Mouse (Mus musculus): ENCODE data around the gene Nbea. TPM values are rescaled to one million over a fixed set of nuclear protein-coding genes. Genes with fewer than 3 reads are reported as not detected.

Nbea gene
- polyA plus RNA-seq, 1 experiment, result not detected

DNA sequence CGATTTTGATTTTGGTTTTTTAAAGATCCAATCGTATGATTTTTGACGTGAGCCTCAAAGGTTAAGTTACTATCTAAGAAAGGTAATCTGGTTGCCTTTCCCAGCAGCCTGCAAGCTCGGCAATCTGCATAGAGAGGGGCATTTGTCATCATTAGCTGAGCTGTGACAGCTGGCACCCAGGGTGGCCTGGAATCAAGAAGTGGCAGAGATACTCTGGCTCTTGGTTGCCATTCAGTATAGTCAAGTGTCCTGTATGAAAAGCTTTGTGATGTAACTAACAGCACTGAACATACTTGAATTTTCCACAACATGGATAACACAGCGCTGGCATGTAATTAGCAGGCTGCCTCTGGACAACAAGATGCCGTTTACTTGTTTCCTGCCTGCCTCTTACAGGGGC lies 409.3 kb downstream of the Nbea start:
- TF ChIP-seq TAL1 (IDR thresholded peaks at IDR 0.05; ENCODE audit: low read length) (no peak), GATA1 (IDR thresholded peaks at IDR 0.05; ENCODE audit: low read length) (no peak)

DNA sequence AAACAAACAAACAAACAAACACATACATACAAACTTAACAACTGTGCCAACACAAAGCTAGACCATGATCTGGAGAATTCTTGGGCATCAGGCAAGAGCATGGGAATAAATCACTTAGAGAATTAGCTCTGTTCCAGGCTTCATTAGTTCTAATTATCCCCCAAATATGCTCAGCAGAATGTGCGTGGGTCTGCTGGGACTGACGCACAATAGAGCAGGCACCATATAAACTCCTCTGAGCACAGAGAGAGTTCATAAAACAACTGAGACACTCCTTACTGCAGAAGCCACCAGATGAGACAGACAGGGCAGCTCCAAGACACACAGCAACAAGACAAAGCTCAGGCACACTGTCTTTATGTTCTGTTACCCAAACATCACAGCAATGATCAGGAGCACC lies 414.2 kb downstream of the Nbea start:
- no peaks in the 10 kb centered on the region for H3K9me3 ChIP-seq (ENCODE audit: control insufficient read depth, low read length)
- no peaks in the 10 kb centered on the region for H3K4me1 ChIP-seq (ENCODE audit: control insufficient read depth)
- no peak overlapping the region for H3K4me3 ChIP-seq (replicated peaks)
- TF ChIP-seq TAL1 (IDR thresholded peaks at IDR 0.05; ENCODE audit: low read length) (no peak), GATA1 (IDR thresholded peaks at IDR 0.05; ENCODE audit: low read length) (no peak)
- no peaks in the 10 kb centered on the region for H3K27me3 ChIP-seq (ENCODE audit: control insufficient read depth)
- H3K36me3 ChIP-seq (ENCODE audit: control insufficient read depth), result no peaks in the 10 kb centered on the region

More for the DNA sequence above, 409.3 kb downstream of the Nbea start:
- H3K4me1 ChIP-seq (ENCODE audit: control insufficient read depth), result no peaks in the 10 kb centered on the region
- H3K27me3 ChIP-seq (ENCODE audit: control insufficient read depth), result peaks cover 14% of the 10 kb centered on the region
- no peaks in the 10 kb centered on the region for H3K36me3 ChIP-seq (ENCODE audit: control insufficient read depth)
- no peaks in the 10 kb centered on the region for H3K9me3 ChIP-seq (ENCODE audit: control insufficient read depth, low read length)
- no peak overlapping the region for H3K4me3 ChIP-seq (replicated peaks)

GRCm38 (mm10) chr3:55768654-55769053 lies 414.8 kb downstream of the Nbea start:
- TF ChIP-seq GATA1 (IDR thresholded peaks at IDR 0.05; ENCODE audit: low read length), result no peak
- no peak for TF ChIP-seq TAL1 (IDR thresholded peaks at IDR 0.05; ENCODE audit: low read length)
- H3K36me3 ChIP-seq (ENCODE audit: control insufficient read depth), result no peaks in the 10 kb centered on the region
- H3K27me3 ChIP-seq (ENCODE audit: control insufficient read depth), result no peaks in the 10 kb centered on the region
- H3K4me1 ChIP-seq (ENCODE audit: control insufficient read depth), result no peaks in the 10 kb centered on the region
- H3K9me3 ChIP-seq (ENCODE audit: control insufficient read depth, low read length), result no peaks in the 10 kb centered on the region
- H3K4me3 ChIP-seq (replicated peaks), result no peak overlapping the region

DNA sequence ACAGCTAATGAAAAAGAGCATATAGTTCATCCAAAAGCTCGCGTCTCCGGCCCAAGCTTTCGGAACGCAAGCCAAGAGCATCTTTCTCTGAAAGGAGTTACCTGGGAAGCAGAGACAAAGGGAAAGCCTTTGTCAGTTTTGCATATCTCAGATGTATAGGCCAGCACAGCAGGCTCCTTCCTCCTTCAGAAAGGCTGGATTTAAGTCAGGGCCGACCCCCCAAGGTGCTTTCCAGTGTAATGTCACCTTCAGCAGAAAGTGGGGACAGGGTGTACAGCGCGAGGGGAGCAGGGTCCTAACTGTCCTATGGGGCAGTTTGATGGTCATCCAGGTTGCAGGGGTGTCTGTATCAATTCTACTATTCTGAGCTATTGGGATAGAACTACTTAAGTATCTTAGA lies 419.9 kb downstream of the Nbea start:
- TF ChIP-seq GATA1 (IDR thresholded peaks at IDR 0.05; ENCODE audit: low read length) (no peak), TAL1 (IDR thresholded peaks at IDR 0.05; ENCODE audit: low read length) (no peak)
- H3K36me3 ChIP-seq (ENCODE audit: control insufficient read depth), result no peaks in the 10 kb centered on the region
- H3K27me3 ChIP-seq (ENCODE audit: control insufficient read depth), result no peaks in the 10 kb centered on the region
- H3K4me1 ChIP-seq (ENCODE audit: control insufficient read depth), result no peaks in the 10 kb centered on the region
- no peak overlapping the region for H3K4me3 ChIP-seq (replicated peaks)
- no peaks in the 10 kb centered on the region for H3K9me3 ChIP-seq (ENCODE audit: control insufficient read depth, low read length)

DNA sequence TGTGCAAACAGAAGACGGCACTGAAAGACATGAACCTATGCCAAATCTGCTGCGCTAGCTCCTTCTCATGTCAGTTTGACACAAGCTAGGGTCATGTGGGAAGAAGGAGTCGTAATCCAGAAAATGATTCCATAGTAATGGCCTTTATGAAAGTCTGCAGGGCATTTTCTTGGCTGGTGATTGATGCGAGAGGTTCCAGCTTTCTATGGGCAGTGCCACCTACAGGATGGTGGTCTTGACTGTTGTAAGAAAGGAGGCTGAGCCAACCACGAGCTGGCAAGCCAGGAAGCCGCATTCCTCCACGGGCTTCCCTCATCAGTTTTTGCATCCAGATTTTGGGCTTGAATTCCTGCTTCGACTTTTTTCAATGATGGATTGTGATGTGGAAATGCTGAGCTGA lies 425.2 kb downstream of the Nbea start:
- Histone ChIP-seq H3K36me3 (ENCODE audit: control insufficient read depth) (no peaks in the 10 kb centered on the region), H3K9me3 (ENCODE audit: control insufficient read depth, low read length) (no peaks in the 10 kb centered on the region)
- no peak for TF ChIP-seq GATA1 (IDR thresholded peaks at IDR 0.05; ENCODE audit: low read length)
- TF ChIP-seq TAL1 (IDR thresholded peaks at IDR 0.05; ENCODE audit: low read length), result no peak

GRCm38 (mm10) chr3:55756602-55757190 lies 426.8 kb downstream of the Nbea start:
- no peak for TF ChIP-seq TAL1 (IDR thresholded peaks at IDR 0.05; ENCODE audit: low read length)
- TF ChIP-seq GATA1 (IDR thresholded peaks at IDR 0.05; ENCODE audit: low read length), result no peak
- H3K36me3 ChIP-seq (ENCODE audit: control insufficient read depth), result no peaks in the 10 kb centered on the region
- H3K27me3 ChIP-seq (ENCODE audit: control insufficient read depth), result no peaks in the 10 kb centered on the region
- no peaks in the 10 kb centered on the region for H3K9me3 ChIP-seq (ENCODE audit: control insufficient read depth, low read length)
- no peak overlapping the region for H3K4me3 ChIP-seq (replicated peaks)
- no peaks in the 10 kb centered on the region for H3K4me1 ChIP-seq (ENCODE audit: control insufficient read depth)

More for the DNA sequence above, 425.2 kb downstream of the Nbea start:
- Histone ChIP-seq H3K4me3 (replicated peaks) (no peak overlapping the region), H3K4me1 (ENCODE audit: control insufficient read depth) (no peaks in the 10 kb centered on the region), H3K27me3 (ENCODE audit: control insufficient read depth) (no peaks in the 10 kb centered on the region)

GRCm38 (mm10) chr3:55755805-55756601 lies 427.5 kb downstream of the Nbea start:
- Histone ChIP-seq H3K4me1 (ENCODE audit: control insufficient read depth) (no peaks in the 10 kb centered on the region), H3K4me3 (replicated peaks) (no peak overlapping the region), H3K36me3 (ENCODE audit: control insufficient read depth) (no peaks in the 10 kb centered on the region), H3K9me3 (ENCODE audit: control insufficient read depth, low read length) (no peaks in the 10 kb centered on the region), H3K27me3 (ENCODE audit: control insufficient read depth) (no peaks in the 10 kb centered on the region)
- TF ChIP-seq GATA1 (IDR thresholded peaks at IDR 0.05; ENCODE audit: low read length) (no peak), TAL1 (IDR thresholded peaks at IDR 0.05; ENCODE audit: low read length) (no peak)

DNA sequence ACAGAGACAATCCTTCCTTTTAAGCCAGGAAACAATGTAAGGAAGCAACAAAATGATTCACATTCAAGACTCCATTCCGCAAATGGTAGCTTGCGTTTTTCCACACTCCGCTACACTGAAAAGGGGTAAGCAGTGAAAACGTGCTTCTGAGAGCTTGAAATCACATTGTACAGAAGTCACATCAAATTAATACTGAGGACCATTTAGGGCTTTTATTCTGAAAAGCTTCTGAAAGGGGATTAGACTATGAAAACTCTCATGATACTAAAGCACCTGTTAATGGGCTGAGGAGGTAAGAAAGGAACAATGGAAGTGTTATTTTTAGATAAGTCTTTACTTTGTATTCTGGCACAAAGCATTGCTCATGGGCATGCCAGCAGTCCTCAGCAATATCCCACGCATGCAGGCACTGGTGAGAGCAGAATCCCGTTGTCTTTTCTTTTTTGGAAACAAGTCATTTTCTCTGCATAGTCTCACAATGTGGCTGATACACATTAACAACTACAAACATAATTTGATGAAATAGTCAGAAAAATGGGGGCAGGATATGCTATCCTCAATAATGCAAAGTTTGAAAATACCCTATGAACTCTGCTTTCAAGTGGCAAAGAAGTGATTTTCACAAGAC lies 428.4 kb downstream of the Nbea start:
- Histone ChIP-seq H3K27me3 (ENCODE audit: control insufficient read depth) (no peaks in the 10 kb centered on the region), H3K4me3 (replicated peaks) (no peak overlapping the region), H3K36me3 (ENCODE audit: control insufficient read depth) (no peaks in the 10 kb centered on the region), H3K9me3 (ENCODE audit: control insufficient read depth, low read length) (no peaks in the 10 kb centered on the region), H3K4me1 (ENCODE audit: control insufficient read depth) (no peaks in the 10 kb centered on the region)
- TF ChIP-seq GATA1 (IDR thresholded peaks at IDR 0.05; ENCODE audit: low read length), result no peak
- TF ChIP-seq TAL1 (IDR thresholded peaks at IDR 0.05; ENCODE audit: low read length), result no peak

GRCm38 (mm10) chr3:55753872-55754271 lies 429.6 kb downstream of the Nbea start:
- H3K9me3 ChIP-seq (ENCODE audit: control insufficient read depth, low read length), result no peaks in the 10 kb centered on the region
- H3K27me3 ChIP-seq (ENCODE audit: control insufficient read depth), result no peaks in the 10 kb centered on the region
- no peak for TF ChIP-seq TAL1 (IDR thresholded peaks at IDR 0.05; ENCODE audit: low read length)
- no peak for TF ChIP-seq GATA1 (IDR thresholded peaks at IDR 0.05; ENCODE audit: low read length)
- no peaks in the 10 kb centered on the region for H3K36me3 ChIP-seq (ENCODE audit: control insufficient read depth)
- no peak overlapping the region for H3K4me3 ChIP-seq (replicated peaks)
- no peaks in the 10 kb centered on the region for H3K4me1 ChIP-seq (ENCODE audit: control insufficient read depth)

Data from erythroblast, embryonic 14.5 days (primary cell).